Mouse (Mus musculus) ES-E14 (cell line): ENCODE data around the gene Mars. TPM values are rescaled to one million over a fixed set of nuclear protein-coding genes. Genes with fewer than 3 reads are reported as not detected.

Experiments
- DNase-seq: peaks from one replicate; pipeline ENCODE4 v3.0.0-alpha.2; 2013; ENCODE audit warnings: low read depth, low spot score
- H3K27ac ChIP-seq: 2 replicates; pipeline ENCODE4 v1.5.1; 2012; ENCODE audit warnings: low read depth, mild to moderate bottlenecking, low read length, moderate library complexity, mixed read lengths; ENCODE audit not compliant: poor library complexity, insufficient read depth, severe bottlenecking
- H3K36me3 ChIP-seq: 2 replicates; pipeline ENCODE4 v1.6.1; 2012; ENCODE audit warnings: mild to moderate bottlenecking, low read length, moderate library complexity, mixed read lengths; ENCODE audit not compliant: control insufficient read depth, poor library complexity, insufficient read depth, severe bottlenecking
- H3K4me1 ChIP-seq, 2 experiments: fragments of 150-350 bp in 1 of 2; sonication (generic) in 1 of 2; 2 replicates each; pipeline ENCODE4 v1.6.1; 2012; ENCODE audit warnings: low read length in 2 of 2, mild to moderate bottlenecking in 1 of 2, mixed read lengths in 1 of 2; ENCODE audit not compliant: control insufficient read depth in 2 of 2, insufficient read depth in 2 of 2, poor library complexity in 1 of 2
- H3K4me3 ChIP-seq, 2 experiments: fragments of 150-350 bp in 1 of 2; sonication (generic) in 1 of 2; 2 replicates each; pipeline ENCODE4 v1.5.1; 2012; ENCODE audit warnings: low read length in 2 of 2, low read depth in 1 of 2, mild to moderate bottlenecking in 1 of 2, mixed read lengths in 1 of 2; ENCODE audit not compliant: insufficient read depth in 1 of 2, poor library complexity in 1 of 2, severe bottlenecking in 1 of 2
- H3K9ac ChIP-seq: 2 replicates; pipeline ENCODE4 v1.6.1; 2012; ENCODE audit warnings: low read depth, mild to moderate bottlenecking, low read length, mixed read lengths; ENCODE audit not compliant: poor library complexity, insufficient read depth, severe bottlenecking
- H3K9me3 ChIP-seq: fragments of 150-350 bp; sonication (generic); 2 replicates; pipeline ENCODE4 v1.6.1; 2012; ENCODE audit warnings: low read depth, mild to moderate bottlenecking, low read length; ENCODE audit not compliant: control insufficient read depth, insufficient read depth
- CHD2 ChIP-seq: IDR thresholded peaks from 2 replicates; pipeline ENCODE4 v1.6.1; 2014; ENCODE audit warnings: mild to moderate bottlenecking, low read depth, low read length, inconsistent platforms
- HCFC1 ChIP-seq: IDR thresholded peaks from 2 replicates; pipeline ENCODE4 v1.6.1; 2012; ENCODE audit warnings: low read length, inconsistent platforms, borderline replicate concordance; ENCODE audit not compliant: insufficient read depth
- MAFK ChIP-seq: IDR thresholded peaks from 2 replicates; pipeline ENCODE4 v1.6.1; 2014; ENCODE audit warnings: mild to moderate bottlenecking, low read depth, low read length, inconsistent platforms; ENCODE audit not compliant: insufficient read depth
- ZC3H11A ChIP-seq: IDR thresholded peaks from 2 replicates; pipeline ENCODE4 v1.6.1; 2012; ENCODE audit warnings: low read depth, mild to moderate bottlenecking, inconsistent platforms, low read length, borderline replicate concordance
- ZNF384 ChIP-seq: IDR thresholded peaks from 2 replicates; pipeline ENCODE4 v1.6.1; 2012; ENCODE audit warnings: low read depth, low read length, inconsistent platforms
- in situ Hi-C, 2 experiments: fragments of 600-800 bp; cut with MboI; formaldehyde crosslinking; loops; one replicate each; pipeline ENCODE4 v1.15.1; 2025; ENCODE audit warnings: low sequenced_read_pairs in 2 of 2, inconsistent platforms in 1 of 2; ENCODE audit not compliant: unreplicated experiment in 2 of 2
- total RNA-seq: library from RNA; depleted of rRNA; stranded (reverse); fragments of 300-350 nt; gene quantifications from 2 replicates; pipeline ENCODE4 v1.2.3, GENCODE M21; 2012

Mars gene
- total RNA-seq, 1 experiment = 206 TPM

DNA sequence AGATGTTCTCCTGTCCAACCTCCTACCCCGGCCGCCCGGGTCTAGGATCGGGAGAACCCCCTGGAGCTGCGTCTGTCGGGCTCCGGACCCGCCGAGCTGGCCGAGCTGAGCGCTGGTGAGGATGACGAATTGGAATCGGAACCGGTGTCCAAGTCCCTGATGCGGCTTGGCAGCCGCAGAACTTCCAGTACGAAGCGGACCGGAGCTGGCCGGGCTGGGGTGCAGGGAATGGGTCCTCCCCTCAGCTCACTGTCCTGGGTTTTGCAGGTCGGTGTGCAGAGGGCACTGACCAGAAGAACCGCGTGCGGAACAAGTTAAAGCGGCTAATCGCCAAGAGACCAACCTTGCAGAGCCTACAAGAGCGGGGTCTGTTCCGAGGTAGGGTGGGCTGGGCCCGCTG lies 15.2 kb upstream of the Mars start:
- Histone ChIP-seq H3K4me3 (peak overlapping the region; percentile 49 to 61), H3K9ac (peak overlapping the region; percentile 29), H3K9me3 (no peaks in the 10 kb centered on the region), H3K4me1 (peaks cover 6 to 28% of the 10 kb centered on the region in 2 experiments; a peak in 3 of 4 replicates), H3K36me3 (peaks cover 11% of the 10 kb centered on the region; the same call in 1 of the 2 replicates), H3K27ac (no peak overlapping the region)
- TF ChIP-seq ZC3H11A (no peak), HCFC1 (no peak), MAFK (no peak), CHD2 (no peak), ZNF384 (no peak)
- no peak for DNase-seq
- in situ Hi-C loops = no loop called here

DNA sequence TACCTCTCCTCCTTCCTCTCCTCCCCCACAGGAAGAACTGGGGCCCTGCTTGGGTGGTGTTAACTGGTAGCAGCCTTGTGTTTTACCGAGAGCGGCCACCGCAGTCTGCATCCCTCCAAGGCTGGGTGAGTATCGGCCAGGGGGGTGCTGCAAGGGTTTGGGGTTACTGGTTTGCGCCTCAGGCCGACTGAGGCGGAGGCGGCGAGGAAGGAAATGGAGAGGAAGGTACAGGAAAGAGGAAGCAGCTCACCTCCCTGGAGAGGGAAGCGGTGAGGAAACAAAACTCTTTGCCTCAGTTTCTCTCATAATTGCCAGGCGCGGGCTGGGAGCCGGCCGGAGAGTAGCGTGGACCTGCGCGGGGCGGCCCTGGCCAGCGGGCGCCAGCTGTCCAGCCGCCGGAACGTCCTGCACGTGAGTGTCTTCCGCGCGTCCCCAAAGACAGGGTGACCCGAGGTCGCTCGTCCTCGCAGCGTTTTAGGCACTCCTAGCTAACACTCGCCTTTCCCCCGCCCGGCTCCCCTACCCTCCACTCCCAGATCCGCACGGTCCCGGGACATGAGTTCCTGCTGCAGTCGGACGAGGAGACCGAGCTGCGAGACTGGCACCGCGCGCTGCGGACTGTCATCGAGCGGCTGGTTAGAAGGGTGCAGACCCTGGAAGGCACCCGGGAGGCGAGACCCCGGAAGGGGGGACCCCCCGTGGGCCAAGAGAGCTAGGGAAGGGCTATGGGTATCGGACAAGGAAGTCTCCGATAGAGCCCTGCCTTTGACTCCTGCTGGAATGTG lies 14.6 kb upstream of the Mars start:
- Histone ChIP-seq H3K4me3 (peak overlapping the region; percentile 49 to 61), H3K9ac (peak overlapping the region; percentile 29), H3K9me3 (no peaks in the 10 kb centered on the region), H3K4me1 (peaks cover 6 to 24% of the 10 kb centered on the region in 2 experiments; a peak in 3 of 4 replicates), H3K36me3 (peaks cover 5% of the 10 kb centered on the region; the same call in 1 of the 2 replicates), H3K27ac (no peak overlapping the region)
- TF ChIP-seq ZC3H11A (no peak), MAFK (no peak), ZNF384 (no peak), CHD2 (no peak), HCFC1 (no peak)
- in situ Hi-C loops = no loop called here
- DNase-seq = no peak

DNA sequence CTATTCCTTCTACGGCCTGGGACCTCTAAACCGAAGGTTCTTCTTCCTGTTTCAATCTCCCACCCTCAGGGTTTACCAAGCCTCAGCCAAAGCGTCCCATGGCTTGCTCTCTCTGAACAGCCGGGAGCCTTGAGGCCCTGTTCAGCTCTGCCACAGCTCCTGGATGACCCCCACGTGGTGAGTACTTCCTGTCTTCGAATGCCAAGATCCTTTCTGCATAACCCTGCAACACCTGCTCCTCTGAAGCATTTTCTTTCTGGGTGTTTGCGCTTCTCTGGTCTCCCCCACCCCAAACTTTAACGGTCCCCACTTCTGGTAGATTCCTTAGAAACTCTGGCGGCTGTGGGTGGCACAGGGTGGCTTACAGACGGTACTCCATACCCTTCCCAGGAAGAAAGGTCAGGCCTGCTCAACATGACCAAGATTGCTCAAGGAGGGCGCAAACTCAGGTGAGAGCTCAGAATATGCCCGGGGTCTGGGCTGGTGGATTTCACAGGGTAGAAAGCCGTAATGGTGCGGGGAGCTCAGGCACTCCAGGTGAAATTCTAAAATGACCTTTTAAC lies 13.9 kb upstream of the Mars start:
- no peak for DNase-seq
- H3K27ac ChIP-seq = no peak overlapping the region

GRCm38 (mm10) chr10:127324495-127324894 lies 12.9 kb upstream of the Mars start:
- no peak overlapping the region for H3K9ac ChIP-seq

More for the DNA sequence above, 13.9 kb upstream of the Mars start:
- in situ Hi-C loops = no loop called here
- Histone ChIP-seq H3K9me3 (no peaks in the 10 kb centered on the region), H3K4me1 (peaks cover 6 to 24% of the 10 kb centered on the region in 2 experiments; a peak in 3 of 4 replicates), H3K4me3 (peak overlapping the region; percentile 49 to 61; a peak in 2 of 4 replicates), H3K9ac (peak overlapping the region; percentile 29; the same call in 1 of the 2 replicates), H3K36me3 (no peaks in the 10 kb centered on the region)
- TF ChIP-seq ZC3H11A = no peak
- no peak for TF ChIP-seq CHD2
- TF ChIP-seq HCFC1 = no peak
- no peak for TF ChIP-seq ZNF384
- TF ChIP-seq MAFK = no peak

More at GRCm38 (mm10) chr10:127324495-127324894, 12.9 kb upstream of the Mars start:
- Histone ChIP-seq H3K36me3 (no peaks in the 10 kb centered on the region), H3K27ac (no peak overlapping the region), H3K4me1 (peaks cover 6 to 24% of the 10 kb centered on the region in 2 experiments; a peak in 3 of 4 replicates), H3K9me3 (no peaks in the 10 kb centered on the region), H3K4me3 (no peak overlapping the region)
- in situ Hi-C loops = no loop called here
- TF ChIP-seq ZNF384 (no peak), ZC3H11A (peak; percentile 16; the same call in 1 of the 2 replicates)
- DNase-seq = no peak
